Mouse (Mus musculus): Measurements from ENCODE around the gene Igfbp7.

The Igfbp7 gene

DNA sequence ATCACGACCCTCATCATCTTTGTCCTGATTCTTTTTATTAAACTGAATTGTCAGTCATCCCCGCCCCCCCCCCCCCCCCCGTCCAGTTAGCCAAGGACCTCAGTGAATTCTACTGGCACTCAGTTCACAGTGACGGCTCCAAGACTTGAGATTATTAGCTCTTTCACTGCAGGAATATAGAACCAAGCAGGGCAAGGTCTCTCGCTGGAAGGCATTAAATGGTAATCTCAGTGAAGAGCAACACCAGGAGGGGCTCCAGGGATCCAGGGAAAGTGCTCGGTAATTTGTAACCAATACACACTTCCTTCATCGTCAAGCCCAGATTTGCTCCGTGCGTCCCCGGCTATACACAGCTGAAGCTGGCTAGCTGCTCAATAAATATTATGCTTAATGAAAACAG lies 2.9 kb downstream of the Igfbp7 start:
- peak; percentile 90 for DNase-seq

DNA sequence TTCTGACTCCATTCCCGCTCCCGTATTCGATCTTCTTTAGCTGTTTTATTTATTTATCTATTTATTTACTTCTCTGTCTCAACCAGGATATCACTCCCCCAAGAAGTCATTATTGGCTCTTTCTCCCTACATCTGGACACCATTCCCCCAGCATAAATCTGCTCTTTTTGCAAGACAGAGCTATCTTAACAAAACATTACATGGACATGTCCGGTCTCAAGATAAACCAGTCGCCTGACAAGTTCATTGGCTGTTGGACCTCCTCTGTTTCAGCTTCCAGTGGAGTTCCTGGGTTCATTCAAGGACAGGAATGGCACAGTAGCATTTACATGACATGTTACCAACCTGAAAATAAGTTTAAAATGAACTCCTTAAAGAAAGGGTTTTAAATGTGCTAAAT lies 4.9 kb downstream of the Igfbp7 start:
- DNase-seq, result peak; percentile 95

DNA sequence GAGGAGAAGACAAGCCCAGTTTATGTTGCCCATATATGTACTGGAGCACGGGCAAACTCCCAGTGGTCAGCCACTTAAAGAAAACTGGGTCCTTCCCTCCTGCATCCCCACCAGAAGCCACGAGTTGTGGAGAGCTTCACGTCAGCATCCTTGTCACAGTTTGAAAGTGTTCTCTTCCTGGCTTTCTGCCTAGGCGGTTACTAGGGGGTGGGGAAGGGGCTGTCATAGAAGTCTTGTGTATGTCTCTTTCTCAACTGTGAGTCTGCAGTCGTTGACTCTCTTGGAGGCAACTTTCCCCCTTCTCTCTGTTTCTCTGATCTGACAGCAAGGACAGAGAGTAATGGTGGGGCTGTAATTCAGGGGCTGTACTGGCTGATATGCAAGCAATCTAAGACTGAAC lies 5.7 kb downstream of the Igfbp7 start:
- DNase-seq, result no peak

DNA sequence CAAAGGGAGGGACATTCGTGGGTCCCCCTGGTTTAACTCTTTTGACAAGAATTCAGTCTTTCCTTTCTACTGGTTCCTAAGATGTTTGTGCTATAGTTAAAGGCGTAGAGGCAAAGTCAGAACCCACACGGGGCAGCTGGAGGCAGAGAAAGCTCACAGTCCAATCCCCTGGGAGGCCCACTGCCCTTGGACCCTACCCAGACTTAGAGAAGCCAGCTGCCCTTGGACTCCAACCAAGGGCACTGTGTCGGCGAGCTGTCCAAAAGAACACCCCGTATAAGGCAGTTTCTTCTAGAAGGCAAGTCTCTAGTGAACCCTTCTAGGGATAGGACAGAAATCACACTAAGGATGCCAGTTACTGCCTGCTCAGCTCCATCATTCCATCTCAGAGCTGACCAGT lies 7.0 kb downstream of the Igfbp7 start:
- peak; percentile 97 for DNase-seq

DNA sequence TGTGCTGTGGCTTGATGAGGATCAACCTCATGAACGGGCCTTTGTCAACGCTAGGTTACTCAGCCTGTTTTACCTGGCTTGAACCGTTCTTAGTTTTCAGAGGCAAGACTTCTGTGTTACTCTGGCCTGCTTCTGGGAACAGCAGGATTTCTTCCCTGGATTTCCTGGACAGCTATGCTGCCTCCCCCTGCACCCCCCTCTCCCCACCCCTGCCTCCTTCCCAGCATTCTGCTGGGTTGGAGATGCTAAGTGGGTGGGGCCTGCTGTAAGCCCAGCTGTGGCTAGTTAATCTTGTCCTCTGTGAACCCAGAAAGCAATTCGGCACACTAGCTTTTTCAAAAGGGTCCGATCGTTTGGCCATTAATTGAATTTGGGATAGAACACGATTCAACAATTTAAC lies 7.7 kb downstream of the Igfbp7 start:
- peak; percentile 98 for DNase-seq

DNA sequence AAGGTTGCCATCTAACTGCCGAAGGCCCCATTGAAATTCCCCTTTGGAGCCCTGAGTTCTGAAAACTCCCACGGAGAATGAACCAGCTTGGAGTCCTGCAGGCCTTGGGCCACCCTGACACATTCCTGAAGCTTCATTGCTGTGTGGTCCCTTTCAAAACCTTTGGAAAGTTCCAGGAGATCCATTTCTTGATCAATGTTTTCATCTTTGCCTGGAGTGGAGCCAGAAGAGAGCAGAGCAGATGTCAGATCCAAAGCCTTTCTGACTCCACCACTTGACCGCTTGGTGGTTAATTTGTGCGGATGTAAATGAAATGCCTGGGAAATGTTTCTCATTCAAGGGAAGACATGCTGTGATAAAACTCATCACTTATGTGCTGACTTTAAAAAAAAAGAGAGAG lies 8.8 kb downstream of the Igfbp7 start:
- DNase-seq, result no peak

DNA sequence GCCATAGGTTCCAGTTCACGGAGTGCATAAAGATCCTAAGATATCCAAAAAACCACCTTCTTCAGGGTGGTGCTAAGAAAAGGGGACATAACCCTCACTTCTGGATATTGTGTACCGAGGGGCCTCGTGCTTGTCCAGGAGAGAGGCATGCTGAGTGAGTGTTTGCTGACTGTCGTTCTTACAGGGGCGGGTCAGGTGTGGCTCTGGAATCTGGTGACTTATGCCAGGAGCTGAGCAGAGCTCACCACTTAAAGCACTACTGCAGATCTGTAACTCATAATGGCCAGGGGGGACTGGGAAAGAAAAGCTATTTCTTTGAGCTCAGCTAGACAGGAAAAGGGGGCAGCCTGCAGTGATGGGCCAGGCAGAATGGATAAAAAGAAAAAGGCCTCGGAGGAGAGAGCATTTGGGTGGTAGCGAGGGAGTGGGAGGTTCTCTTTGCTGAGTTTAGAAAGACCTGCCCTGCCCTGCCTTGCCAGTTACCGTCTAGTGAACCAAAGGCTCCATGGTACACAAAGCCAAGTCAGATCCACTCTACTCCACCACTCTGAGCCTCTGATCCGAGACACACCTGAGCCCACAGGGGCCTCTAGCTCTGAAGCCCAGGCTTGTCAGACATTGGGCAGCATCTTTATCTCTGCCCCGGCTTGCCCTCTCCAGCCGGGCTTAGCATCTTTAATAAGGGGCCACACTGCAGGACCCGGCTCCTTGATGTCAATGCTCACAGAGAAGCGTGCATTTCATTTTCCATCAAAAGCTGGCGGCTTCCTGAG lies 9.4 kb downstream of the Igfbp7 start:
- DNase-seq, result peak; percentile 88

DNA sequence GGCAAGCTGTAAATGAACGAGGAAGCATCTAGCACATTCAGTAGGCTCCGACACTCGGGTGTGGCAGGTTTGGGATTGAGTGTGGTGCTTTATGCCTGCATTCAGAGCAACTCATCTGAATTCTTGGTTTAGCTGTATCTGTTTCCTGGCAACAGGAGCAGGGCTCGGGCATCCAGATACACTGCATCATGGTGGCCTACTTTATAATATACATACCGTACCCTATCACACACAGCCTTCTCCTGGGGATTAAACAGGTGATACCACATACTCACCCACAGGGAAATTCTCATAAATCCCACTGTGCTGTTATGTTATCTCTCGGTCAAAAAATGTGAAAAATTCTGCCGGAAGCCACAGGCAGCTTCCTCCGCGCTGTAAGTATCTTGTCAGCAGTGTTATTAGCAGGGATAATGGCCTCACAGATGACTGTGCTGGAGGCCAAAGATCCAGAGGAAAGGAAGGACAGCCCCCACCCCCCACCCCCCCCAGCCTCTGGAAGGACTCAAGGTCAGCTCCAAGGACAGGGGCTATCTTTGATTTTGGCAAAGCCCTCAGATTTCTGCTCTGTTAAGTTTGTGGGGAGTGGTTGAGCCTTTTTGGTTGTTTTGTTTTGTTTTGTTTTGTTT lies 13.7 kb downstream of the Igfbp7 start:
- DNase-seq, result peak; percentile 83

DNA sequence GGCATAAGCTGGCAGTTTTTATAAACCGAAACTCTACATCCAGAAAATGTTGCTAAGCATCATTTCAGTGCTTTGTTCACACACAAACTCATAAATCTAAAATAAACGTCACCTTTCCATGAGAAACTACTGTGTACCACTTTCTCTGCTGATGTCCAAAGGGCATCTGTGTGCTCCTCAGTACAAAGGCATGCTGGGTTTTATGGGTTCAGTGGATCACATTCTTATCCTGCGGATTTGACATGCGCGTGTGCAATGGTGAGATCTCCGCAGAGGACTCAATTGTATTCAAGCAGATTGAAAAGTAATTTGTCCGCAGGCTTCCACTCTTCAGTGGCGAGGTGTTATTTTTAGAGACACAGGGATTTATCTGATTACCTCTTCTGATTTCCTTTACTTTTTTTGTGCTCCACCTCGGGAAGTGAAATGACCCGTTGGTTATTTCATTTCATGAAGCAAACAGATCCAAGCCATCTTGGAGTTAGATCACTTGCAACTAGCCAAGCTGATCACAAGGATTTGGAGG lies 14.7 kb downstream of the Igfbp7 start:
- peak; percentile 96 for DNase-seq

DNA sequence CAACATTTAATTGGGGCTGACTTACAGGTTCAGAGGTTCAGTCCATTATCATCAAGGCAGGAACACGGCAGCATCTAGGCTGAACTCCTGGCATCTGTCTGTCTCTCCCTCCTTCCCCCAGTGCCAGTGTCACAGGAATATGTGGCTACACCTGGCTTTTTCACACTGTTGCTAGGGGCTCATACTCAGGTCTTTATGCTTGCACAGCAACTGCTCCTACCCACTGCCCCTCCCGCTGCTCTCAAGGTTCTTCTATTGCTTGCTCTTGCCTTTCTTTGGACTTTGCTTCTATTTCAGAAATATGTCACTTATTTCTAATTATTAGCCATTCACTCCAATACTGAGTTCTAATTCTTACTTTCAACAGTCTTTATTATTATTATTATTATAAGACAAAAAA lies 17.6 kb downstream of the Igfbp7 start:
- no peak for DNase-seq

DNA sequence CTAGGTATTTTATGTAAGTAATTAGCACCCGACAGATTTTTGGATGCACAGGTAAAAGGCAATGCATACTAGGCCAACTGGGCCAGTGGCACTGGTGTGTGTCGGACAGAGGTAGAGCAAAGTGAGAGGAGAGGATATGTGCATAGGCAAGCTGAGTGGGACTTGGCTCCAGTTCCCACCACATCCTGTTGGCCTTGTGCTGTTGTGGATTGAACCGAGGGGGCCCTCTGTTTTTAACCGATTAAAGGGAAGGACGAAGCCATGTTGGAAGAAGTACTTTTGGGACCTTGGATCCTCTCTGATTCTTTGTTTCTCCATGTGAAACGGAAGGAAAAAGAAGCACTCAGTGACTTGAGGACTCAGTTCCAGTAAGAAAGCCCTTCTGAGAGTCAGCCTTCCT lies 19.5 kb downstream of the Igfbp7 start:
- peak; percentile 97 for DNase-seq

DNA sequence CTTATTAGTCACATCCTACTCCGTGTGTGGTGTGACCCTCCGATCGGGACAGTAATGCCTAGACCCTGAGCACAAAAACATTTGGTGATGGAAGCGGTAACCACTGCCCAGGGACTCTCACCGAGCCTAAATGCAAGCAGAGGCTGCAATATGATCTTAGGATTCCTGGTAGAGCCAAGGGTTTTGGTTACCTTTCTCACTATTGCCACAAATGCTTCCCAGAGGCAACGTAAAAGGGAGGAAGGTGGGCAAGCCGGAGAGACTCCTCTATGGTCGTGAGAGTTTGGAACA lies 20.5 kb downstream of the Igfbp7 start:
- DNase-seq, result peak; percentile 88

DNA sequence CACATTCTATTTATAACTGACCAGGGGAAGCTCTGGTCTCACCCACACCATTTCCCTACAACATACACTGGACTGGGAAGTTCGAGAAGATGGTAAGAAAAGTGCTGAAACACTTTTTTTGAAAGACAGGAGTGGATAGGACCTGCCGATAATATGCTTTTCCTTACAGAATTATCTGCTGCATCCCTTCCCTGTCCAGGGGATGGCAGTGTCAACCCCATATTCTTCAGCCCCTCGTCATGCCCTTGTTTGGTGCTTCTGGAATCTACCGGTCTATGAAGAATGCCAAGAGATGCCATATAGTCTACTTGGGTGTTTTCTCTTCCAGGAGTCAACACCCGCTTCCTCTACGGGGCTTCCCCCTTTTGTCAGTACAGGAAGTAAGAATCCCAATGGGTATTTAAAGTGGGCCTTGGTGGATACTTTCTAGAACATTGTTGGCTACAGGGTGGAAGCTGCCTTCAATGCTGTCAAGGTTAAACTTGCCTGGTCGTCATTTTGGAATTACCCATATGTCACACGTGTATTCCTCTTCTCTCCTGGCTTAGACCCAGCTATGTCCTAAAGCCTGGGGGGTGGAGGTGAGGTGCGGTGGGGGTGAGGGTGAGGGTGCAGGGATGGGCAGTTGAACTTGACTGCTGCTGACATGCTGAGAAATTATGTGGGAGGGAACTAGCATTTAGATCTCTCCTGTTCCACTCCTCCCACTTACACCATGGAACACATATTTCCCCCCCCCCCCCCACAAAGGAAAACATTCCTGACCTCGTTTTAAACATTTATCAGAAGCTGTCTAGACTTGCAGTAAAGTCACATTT lies 21.0 kb downstream of the Igfbp7 start:
- DNase-seq, result peak; percentile 94

DNA sequence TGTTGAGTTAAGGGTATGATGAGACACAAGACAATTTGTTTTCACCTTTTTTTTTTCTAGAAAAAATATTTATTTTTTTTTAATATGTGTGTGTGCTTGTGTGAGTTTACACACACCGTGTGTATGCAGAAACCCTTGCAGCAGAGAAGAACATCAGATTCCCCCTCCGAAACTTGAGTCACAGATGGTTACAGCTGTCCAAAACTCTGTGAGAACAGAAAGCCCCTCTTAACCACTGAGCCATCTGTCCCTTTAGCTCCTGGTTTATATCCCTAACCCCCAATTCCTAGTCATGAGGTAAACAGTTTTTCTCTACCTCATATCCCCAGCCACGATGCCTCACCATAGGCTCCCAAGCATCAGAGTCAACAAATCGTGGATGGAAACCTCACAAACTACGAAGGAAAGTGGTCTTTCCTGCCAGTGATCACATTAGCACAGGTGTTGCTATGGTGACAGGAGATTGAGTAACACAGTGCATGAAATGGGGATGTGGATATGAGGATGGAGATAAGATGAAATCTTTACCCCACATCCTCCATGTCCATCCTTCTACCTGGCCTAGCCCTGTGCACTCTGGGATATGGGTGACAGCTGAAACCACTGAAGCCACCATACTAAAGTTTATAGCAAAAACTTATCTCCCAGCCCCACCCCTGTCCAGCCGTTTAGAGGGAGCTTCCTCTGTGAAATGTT lies 21.8 kb downstream of the Igfbp7 start:
- peak; percentile 64 for DNase-seq

DNA sequence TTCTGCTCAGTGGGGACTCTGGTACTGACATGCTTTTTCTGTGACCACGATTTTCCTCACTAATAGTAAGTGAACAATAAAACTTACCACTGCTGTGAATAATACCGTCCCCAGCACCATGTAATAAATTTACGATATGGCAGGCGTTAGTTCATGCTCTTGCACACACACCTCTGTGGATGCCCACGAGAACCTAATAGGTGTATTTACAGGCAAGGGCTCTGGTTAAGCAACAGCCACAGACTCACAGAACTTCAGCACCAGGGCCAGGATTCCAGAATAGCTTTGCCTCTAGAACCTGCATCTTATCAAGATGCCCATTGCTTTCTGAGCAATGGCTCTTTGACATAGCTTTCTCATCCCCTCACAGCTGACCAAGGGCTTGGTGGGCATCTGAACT lies 22.6 kb downstream of the Igfbp7 start:
- peak; percentile 72 for DNase-seq

DNA sequence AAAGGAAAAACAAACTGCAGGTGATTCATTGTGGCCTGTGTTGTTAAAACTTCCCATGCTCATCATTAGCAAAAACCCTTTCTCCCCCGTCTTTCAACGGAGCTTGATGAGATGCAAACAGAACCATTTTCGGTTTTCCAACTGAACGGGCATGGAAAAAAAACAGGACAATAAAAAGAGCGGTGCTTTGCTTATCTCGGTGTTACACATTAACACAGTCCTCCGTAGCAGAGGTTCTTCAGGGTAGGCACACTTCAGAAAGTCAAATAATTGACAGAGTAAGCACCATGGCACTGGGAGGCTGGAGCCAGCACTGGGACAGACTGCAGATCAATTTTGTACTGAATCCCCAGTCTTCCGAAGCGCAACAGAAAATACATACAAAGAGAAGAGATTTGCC lies 23.1 kb downstream of the Igfbp7 start:
- DNase-seq, result no peak

DNA sequence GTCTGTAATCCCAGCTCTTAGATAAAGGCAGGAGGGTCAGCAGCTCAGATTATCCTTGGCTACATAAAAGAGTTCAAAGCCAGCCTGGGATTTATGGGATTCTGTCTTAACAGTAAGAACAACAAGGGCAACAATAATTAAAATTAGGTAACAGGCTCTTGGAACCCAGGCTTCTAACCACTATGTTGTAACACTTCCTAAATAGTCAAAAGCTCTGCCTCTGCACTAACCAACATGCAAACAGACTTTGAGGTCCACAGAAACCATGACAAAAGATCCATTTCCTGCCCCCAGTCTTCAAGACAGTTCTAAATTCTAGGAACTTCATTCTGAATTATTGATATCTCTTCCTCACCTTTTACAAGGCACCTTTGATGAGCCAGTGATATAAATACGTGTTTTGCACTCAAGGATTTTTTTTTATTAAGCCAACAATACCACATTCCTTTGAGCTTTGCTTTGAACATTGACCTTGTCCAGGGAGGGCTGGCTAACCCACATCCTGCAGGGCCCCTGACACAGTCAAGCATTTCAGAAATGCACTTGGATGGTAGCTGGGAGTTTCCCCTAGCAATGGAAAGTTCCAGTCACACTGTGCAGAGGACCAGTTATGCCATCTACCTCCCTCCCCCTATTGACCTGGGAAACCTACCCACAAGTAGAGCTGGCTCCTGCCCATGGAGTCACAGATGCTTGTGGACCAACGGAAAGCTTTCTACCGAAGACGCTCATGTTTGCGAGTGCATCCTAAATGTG lies 23.9 kb downstream of the Igfbp7 start:
- peak; percentile 90 for DNase-seq

DNA sequence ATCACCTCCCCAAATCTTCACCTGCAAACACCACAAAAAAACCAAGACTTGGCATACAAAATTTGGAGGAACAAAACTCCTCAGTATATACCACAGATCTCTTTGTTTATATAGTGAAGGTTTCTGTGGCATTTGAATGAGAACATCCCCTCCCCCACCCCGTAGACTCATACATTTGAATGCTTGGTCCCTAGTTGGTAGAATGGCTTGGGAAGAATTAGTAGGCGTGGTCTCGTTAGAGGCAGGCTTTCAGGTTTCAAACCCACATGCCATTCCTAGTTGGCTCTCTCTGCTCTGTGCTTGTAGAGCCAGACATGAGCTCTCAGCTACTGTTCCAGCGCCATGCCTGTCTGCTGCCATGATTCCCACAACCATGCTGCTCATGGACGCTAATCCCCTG lies 26.2 kb downstream of the Igfbp7 start:
- DNase-seq, result no peak

DNA sequence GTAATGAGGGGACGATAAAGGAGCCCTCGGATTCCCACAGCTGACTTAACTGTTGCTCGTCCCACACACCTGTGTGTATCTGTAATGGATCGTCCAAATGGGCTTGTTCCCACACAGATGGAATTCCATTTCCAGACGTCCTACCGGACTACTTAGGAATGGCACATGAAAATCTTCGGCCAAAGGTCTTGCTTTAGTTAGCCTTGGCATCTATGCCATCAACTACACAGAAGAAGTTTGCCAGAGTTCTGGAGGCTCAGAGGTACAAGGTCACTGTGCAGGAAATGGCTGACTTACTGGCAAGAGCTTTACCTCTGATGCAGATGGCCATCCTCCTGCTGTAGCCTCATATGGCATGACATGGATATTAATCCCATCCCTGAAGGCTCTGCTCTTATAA lies 26.6 kb downstream of the Igfbp7 start:
- no peak for DNase-seq

DNA sequence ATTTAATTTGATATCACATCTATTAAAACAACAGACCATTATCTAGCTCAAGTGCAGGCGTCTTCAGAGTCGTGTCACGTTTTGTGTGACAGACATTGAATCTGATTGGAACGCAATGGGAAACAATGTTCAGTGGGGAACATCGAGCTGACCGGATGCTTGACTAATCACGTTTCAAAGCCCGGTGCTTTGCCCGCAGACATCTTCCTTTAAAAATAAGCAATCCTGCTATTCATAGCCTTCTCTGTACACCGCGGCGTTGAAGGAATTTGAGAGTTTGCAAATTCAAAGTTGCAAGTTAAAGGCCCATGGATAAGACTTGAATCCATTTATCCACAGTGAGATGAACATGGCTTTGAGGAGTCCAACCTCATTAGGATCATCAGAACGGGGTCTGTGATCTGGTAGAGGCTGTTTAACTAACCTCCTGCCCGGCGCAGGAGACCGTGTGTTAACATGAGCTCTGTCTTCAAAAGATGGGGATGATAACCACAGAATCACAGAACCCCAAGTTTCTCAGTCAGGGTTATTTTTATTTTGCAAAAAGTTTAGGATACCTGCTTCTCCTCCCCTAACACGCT lies 27.4 kb downstream of the Igfbp7 start:
- DNase-seq, result no peak

DNA sequence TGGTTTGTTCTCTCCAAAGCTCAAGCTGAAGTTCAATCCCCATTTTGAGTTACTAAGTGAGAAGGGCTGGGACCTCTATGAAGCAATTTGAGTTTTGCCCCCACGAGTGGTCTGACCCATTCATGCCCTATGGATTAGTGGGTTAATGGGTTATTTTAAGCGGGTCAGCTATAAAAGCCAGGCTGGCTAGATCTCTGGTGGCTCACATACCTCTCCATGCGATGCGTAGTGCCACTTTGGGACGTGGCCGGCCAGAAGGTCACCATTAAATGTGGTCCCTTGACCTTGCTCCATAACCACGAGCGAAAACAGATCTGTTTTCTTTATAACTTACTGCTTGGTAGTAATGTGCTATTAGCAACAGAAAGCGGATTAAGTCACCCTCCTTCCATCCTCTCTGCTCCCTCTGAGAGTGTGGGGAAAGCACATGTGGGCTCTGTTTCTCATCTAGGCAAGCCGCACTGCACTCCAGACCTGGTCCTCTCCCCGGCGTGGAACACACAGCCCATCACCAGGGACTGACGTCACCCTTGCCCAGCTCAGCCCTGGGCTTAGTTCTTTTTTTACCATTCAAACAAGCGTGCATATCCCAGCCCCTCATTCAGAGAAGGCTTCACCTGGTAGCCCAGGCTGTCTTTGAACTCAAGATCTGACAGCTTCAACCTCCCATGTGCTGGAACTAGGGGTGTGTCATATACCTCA lies 28.3 kb downstream of the Igfbp7 start:
- no peak for DNase-seq
